Mouse (Mus musculus) layer of hippocampus, postnatal 25 days (tissue): ENCODE results near the gene Itpkb. TPM values are rescaled to one million over a fixed set of nuclear protein-coding genes. Genes with fewer than 3 reads are reported as not detected.

Experiments
- DNase-seq, 2 experiments: peaks; one replicate each; pipeline ENCODE4 v3.0.0; 2022; ENCODE audit warnings: mixed read lengths in 2 of 2, low spot score in 1 of 2; ENCODE audit errors: extremely low spot score in 1 of 2
- total RNA-seq, 2 experiments: library from RNA; stranded (reverse); gene quantifications; 2 replicates each; pipeline ENCODE4 v1.2.3; 2021

The Itpkb gene
- total RNA-seq, 2 experiments from 2014 or later, result 24.4 to 26.5 TPM

DNA sequence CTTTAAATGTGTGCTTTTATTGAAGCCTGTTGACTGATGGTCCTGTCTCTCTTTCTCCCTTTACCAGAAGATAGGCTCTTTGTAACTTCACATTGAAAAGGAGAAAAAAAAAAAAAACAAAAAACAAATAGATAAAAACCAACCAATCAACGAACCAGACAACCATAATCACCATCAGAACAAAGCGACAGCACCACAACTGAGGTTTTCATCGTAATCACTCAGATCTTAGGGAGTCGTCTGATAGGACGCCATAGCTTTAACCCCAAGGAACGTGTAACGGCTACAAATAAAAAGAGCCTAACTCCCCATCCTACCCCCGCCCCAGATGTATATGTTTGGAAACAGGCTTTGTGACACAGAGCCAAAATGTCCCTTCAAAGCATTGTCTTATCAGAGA is 8.1 kb downstream of the Itpkb start:
- DNase-seq, result no peak

DNA sequence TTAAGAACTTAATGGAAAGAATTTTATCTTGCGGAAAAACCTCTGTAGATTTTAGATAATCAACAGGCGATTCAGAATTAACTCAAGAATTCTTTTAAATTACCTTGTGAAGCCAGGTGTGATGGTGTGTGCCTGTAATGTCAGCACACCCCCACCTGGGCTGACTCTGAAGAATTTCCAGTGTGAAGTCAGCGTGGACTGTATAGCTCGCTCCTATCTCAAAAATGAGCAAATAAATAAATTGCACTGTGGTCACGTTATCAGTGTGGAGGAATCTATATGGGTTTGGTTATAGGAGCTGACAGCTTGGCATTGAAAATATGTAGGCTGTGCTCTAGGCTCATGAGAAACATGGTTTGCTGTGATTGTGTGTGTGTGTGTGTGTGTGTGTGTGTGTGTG is 8.9 kb downstream of the Itpkb start:
- no peak for DNase-seq

DNA sequence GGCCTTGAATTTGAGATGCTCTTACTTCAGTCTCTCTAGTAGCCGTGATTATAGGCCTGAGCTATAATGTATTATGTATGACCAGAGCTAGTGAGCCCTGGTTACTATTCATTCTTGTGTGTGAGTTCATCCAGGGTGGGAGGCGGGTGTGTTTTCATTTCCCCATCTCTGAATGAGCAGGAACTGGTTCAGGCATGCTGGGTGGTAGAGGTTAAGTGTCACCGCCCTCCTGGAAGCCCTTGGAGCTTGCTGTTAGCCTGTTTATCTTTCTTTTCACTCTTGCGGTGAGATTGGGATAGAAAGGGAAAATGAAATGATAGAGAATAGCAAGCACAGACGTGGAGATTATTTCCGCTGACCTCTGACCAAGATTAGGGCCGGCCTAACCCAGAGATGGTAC is 12.7 kb downstream of the Itpkb start:
- DNase-seq, result no peak

DNA sequence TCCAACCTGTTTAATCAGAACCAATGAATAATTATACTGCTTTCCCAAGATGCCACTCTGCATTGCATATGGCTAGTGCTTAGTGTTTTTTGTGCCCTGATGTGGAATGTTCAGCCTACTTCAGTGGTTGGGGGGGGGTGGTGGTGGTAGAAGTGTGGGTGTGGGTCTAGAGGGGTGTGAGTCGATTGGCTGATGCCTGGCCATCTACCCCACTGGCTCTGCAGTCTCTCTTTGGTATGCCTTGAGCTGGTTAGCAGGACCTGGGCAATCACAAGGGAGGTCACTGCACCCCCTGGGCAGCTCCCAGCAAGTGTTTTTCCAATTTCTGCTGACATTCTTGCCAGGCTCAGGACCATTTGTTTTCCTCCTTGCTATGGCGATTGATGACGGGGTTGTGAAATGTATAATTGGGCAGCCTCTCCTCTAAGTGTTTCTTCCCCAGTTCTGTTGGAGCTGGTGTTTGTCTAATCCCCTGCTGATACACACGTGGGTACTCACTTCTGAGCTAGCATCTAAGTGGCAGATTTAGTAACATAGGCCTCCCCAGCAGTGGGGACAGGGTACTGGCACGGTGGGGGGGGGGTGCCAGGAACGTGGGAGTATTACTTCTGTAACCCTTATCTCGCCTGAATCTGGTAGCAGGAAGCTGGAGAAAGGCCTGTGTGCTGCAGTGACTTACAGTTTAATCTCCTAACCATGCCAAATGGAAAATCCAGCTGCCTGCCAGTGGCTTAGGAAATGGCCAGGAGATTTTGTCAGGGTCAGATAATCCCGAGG is 13.3 kb downstream of the Itpkb start:
- DNase-seq, result no peak

DNA sequence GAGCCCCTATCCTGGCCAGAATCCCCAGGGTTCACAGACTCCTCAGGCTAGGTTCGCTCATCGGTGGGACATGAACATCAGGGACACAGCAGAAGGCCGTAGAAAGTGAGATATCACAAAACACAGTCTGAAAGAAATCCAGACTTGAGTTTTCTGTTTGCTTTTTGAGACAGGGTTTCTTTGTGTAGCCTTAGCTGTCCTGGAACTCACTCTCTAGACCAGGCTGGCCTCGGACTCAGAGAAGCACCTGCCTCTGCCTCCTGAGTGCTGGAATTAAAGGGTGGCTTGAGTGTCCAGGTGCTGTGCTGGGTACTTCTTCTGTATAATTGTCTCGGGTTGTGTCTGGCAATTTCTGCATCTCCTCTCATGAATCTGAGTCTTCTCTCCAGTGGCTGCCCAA is 14.8 kb downstream of the Itpkb start:
- DNase-seq, result no peak

DNA sequence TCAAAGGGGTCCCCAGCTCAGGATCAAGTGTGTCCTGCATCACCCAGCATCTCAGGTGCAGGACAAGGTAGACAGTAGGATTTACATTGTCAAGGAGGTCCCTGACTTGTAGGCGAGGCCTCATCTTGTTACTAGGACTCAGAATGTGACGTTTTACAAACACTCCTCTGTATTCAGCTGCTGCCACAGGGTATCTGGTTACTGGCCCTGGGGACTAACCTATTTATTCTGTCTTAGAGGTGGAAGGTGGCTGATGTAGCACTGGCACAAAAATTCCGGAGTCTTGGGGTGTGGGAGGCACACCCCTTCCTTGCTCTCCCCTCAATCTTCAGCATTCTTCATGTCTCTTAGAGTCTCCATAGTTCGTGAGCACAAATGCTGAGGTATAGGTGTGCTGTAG is 16.8 kb downstream of the Itpkb start:
- no peak for DNase-seq

DNA sequence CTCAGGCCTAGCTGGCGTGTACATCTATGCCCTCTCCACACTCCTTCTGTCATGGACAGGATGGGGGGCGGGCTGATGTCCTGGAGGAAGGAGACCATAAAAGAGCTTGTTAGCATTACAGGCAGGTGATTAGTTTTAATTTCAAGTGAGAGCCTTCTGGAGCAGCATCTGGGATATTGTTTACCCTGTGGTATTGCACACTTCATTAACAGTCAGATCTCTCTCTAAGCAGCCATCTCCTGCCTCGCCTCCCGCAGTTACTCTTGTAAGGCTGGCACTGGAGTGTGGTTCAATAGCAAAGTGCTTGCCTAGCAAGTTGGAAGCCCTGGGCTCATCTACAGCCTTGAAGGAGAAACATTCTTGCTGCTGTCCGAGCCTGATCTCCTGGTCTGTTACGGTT is 17.6 kb downstream of the Itpkb start:
- DNase-seq, result no peak

DNA sequence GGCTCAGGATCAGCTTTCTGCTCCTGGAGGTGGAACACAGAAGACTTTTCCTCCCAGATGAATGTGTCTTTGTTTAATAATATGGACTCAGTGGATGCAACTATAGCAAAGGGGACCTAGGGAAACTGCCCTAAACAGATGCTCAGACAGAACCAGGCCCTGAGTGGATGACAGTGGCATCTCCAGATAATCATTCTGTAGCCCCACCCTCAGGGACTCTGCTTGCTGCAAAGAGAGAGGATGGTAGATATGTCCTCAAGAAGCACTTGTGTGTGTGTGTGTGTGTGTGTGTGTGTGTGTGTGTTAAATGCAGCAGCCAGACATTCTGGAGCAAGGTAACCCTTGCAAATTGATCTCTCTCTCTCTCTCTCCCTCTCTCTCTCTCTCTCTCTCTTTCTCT is 18.8 kb downstream of the Itpkb start:
- DNase-seq, result no peak

DNA sequence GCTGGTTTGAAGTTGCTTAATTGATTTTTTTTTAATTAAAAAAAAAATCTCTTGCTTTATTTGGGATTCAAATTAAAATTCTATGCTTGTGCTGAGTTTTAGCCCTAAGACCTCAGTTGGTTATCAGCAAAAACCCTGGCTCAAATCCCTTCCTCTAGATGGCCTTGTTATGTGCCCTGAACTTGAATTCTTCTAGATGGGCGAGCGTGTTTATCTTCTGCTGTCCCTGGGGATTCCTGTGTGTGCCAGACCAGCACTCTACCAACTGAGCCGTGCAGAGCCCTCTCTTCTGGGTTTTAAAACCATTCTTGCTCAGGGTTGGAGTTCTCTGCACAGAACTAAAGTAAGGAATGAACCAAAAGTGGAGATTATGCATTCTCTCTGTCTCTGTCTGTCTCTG is 22.0 kb downstream of the Itpkb start:
- no peak for DNase-seq

DNA sequence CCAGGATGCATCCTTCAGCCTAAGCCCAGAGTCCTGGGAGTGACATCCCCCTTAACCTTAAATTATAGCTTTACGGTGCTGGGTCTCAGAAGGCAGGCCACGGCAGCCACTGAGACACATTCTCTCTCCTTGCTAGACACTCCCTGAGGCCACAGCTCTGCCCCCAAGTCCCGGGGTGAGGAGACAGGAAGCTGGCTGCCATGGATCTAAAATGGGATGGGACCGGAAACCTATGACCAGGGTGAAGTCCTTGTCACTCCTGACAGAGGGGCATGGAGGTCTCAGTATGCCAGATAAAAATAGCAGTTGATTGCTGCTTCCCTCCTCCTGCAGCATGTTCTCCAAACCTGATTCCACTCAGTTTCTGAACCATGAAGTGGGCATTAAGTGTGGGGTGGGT is 23.8 kb downstream of the Itpkb start:
- no peak for DNase-seq

DNA sequence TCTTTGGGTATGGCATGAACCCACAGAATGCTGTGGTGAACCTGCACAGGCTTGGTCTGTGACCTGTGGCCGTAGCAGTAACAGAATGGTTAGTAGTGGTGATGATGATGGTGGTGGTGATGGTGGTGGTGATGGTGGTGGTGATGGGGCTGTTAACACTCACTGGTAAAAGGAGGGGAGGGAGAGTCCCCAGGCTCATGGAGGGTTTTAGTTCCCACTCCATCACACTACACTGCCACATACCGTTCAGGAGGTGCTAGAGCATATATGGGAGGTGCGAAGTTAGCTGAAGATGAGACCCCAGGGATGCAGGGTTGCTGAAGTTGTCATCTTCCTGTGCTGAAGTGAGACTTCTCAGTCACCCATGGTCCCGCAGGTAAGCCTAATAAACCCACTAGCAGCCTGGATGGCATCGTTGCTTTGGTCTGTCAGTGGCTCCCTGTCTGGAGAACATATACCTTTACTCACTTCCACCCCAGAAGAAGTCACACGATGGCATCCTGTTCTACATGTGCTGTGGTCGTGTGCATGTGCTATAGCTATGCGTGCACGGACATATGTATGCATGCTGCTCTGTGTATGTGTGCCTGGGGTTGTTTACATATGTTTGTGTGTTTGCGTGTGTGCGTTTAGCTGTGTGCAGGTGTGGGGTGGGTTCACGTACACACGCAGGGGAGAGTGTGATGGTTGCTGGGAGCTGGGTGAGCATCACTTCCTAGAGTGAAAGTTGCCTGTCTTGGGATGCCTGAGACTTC is 24.9 kb downstream of the Itpkb start:
- DNase-seq, result no peak

DNA sequence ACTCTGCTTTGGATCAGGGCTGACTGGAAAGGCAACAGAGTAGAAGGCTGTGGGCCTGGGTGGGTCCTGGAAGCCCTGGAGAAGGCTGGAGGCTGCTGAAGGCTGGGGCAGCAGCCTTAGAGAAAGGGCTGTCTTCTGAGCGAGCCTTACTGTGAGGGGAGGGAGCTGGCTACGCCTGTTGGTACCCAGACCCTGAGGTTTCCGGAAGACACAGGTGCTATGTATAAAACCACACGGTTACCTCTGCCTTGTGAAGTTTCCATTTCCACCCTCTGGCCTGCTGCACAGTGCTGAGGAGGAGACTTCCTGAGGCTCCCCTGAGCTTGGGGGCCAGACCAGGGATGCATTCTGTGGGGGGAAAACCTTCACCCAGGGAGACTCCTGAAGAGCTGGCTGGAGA is 25.9 kb downstream of the Itpkb start:
- DNase-seq, result no peak

DNA sequence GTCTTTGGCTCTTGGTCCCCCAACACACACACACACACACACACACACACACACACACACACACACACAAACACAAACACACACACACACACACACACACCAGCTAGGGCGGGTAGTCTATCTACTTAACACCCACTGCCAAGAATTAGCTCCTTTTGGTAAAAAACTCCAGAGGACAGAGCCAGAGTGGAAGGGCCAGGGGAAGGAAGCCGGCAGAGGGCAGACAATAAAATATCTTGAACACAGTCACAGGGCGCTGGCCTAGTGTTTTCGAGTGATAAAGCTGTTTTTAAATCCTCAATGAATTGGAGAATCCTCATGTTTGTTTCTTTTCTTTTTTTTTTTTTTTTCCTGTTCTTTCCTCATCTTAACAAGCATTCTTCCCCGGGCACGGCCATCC is 26.6 kb downstream of the Itpkb start:
- DNase-seq, result no peak

DNA sequence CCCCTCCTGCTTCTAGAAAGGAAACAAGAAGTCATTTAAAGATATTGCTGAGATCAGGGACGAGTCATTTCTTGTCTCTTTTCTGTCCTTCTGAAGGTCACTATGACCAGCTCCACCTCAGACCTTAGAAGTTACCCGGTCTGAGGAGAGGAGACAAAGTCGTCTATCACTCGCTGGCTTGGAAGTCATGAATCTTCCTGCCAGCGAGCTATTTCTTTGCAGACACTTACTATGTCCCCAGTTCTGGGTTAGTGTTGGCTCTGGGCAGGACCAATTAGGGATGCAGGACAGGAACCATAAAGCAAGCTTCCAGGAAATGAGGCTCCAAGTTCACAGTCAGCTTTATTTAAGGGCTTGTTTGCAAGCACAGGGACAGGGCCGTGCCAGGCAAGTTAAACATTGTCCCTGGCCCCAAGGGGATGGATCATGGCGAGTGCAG is 27.6 kb downstream of the Itpkb start:
- DNase-seq, result no peak

DNA sequence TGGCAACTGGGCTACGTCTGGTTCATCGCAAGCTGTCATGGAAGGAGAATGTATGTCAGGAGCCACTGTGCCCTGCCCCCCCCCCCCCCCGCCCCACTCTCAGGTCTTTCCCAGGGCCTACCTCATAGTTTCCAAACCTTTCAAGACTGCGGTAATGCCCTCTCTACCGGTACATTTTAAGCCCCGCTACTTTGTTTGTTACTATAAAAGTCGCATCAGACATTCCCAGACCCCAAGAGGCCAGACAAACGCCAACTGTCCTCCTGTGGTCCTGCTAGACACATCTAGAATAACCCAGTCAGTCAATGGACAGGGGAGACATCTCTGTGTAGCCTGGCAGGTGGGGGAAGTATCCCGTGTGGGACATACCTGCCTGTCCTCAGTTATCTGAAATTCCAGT is 28.2 kb downstream of the Itpkb start:
- DNase-seq, result no peak

DNA sequence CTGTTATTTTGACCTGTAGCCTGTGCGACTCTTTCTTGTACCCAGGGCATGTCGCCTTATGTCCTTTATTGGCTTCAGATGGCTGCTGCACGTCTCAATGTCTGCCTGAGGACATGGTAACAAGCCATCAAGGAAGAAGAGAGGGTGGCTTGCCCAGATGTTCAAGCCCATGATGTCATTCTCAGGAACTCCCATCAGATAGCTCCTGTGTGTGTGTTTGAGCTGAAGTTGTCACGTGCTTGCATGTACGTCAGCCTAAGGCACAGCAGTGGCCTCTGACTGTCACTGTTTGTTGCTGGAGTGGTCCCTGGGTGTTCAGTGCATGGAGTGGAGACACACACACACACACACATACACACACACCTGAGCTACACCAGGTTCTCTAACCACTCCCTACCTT is 29.0 kb downstream of the Itpkb start:
- no peak for DNase-seq

DNA sequence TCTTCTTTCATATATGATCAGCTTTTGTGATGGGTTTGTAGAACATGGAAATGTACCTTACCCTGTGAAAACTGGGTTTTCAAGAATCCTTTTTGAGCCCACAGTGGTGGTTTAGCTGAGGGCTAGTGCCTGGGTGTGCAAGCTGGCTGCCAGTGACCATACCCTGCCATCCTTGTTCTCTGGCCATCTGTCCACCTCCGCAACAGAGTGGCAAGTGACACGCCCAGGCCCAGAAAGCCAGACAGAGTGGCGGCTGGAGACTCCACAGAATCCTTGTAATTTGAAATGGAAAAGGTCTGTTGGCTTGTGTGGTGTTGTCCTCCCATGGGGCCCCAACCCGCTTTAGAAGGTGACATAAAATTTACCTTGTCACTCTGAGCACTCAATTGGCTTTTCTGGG is 31.9 kb downstream of the Itpkb start:
- no peak for DNase-seq

DNA sequence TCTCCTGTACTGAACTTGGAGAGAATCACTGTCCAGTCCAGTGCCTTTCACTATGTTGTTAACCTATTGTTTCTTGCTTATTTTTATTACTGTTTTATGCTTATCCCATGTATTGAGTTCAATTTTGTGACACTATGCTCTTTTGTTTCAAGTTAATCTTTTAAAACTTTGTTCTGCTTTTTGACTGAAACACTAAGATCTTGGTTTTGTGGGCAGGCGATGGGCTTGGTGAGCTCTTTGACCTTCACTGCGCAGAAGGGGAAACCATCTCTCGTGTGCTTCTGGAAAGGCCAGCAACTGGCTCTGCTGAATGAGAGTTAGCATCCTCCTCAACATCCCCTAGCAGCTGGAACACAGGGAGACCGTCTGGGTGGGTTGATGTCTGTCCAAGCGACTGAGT is 32.6 kb downstream of the Itpkb start:
- no peak for DNase-seq

DNA sequence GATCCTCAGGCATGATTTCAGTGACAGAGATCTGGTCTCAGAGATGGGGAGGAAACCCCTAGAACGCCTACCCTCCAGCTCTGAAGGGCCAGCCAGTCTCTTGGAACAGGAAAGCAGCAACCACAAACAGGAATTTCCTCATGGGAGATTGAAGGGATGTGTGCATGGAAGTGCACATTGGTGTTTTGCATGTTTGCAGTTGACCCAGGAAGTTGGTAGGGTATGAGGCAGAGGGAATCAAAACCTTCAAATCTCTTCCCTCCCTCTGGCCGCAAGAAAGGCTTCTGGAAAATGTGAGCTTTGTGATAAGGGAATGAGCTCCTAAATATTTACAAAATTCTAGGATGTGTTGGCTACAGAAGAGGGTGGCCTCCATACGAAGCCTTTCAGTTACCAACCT is 33.0 kb downstream of the Itpkb start:
- DNase-seq, result no peak

DNA sequence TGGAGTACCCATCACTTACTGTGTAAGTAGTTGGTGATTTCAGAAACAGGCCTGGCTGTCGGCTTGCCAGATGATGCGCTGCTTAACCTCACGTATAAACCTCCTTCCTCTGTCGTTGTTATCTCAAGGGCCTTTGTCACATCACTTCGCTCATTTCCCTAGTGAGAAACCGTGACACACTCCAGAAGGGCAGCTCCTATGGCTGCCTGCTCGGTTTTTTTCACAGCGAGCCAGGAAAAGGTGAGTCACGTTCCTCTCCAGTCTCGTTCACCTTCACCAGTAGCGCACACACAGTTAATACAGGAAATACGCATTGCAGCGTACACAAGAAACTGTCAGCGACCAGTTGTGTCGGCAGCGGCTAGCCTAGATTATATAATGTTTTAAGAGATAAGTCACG is 33.7 kb downstream of the Itpkb start:
- no peak for DNase-seq

DNA sequence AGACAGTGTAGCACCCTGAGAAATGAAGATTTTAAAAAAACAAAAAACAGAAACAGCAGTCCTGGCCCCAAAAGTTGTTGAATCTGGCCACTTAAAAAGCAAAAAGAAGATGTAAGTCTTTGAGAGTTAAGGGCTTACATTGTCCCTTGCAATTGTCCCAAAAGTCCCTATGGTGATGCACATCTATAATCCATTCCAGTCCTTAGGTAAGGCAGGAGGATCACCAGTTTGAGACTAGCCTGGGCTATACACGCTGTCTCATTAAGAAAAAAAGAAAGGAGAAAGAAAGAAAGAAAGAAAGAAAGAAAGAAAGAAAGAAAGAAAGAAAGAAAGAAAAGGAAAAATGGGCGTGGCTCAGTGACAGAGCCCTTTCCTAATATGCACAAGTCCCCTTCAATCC is 34.4 kb downstream of the Itpkb start:
- DNase-seq, result no peak

DNA sequence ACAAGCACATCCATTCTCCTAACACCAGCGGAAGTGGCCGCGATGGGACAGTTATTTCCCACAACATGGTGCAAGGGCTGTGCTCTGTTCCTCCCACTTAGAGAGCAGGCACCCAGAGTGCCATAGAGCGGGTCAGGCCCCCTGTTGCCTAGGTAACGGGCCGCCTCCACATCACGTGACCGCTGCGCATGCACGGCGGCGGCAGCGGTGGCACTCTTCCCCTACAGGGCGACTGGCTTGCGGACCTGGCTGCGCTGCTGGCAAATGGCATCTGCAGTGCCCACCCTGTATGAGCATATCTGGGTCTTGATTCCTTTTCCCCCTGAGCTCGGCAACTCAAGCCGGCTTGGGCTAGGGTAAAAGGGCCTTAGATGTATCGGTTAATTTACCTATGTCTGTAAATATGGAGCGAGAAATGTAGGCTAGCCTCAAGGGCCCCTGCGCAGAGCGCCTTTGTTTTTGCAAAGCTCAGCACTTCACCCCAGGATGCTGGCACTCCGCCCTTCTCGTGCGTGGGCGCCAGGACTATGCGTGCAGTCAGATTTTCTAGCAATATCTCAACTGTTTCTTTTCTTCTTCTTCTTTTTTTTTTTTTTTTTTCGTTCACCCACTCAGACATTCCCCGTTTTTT is 35.0 kb downstream of the Itpkb start:
- DNase-seq, result peak; percentile 86 to 87
